Mouse (Mus musculus): ENCODE measurements at regions not wholly inside any gene's neighbourhood (a gene's known extent, or its start where the extent isn't known, plus 50 kb on each side); places are given as distances from the start of the nearest gene placed in this dataset.
A peak's percentile ranks its signal among the peaks of the same experiment; 100 is the strongest.

- no peak for DNase-seq (ENCODE audit: extremely low spot score, low read depth, low spot score)
These were observed 157.2 kb downstream of the Pmp22 start for GRCm38 (mm10) chr11:63286026-63286425.

- DNase-seq (ENCODE audit: extremely low spot score, low read depth, low spot score) = no peak
These were observed 159.0 kb downstream of the Pmp22 start for GRCm38 (mm10) chr11:63287766-63288165.

GRCm38 (mm10) chr11:63290618-63291017 is 161.8 kb downstream of the Pmp22 start:
- DNase-seq (ENCODE audit: extremely low spot score, low read depth, low spot score) = no peak

GRCm38 (mm10) chr11:63293485-63293884 is 164.7 kb downstream of the Pmp22 start:
- DNase-seq (ENCODE audit: extremely low spot score, low read depth, low spot score) = no peak

- no peak for DNase-seq (ENCODE audit: extremely low spot score, low read depth, low spot score)
These were observed 165.7 kb downstream of the Pmp22 start for GRCm38 (mm10) chr11:63294476-63294875.

- DNase-seq (ENCODE audit: extremely low spot score, low read depth, low spot score) = no peak
These were observed 167.7 kb downstream of the Pmp22 start for GRCm38 (mm10) chr11:63296476-63296875.

- DNase-seq (ENCODE audit: extremely low spot score, low read depth, low spot score) = peak; percentile 47
These were observed 171.2 kb downstream of the Pmp22 start for GRCm38 (mm10) chr11:63299712-63300581.

- no peak for DNase-seq (ENCODE audit: extremely low spot score, low read depth, low spot score)
These were observed 196.4 kb downstream of the Pmp22 start for GRCm38 (mm10) chr11:63325166-63325565.

- DNase-seq (ENCODE audit: extremely low spot score, low read depth, low spot score) = no peak
These were observed 198.1 kb downstream of the Pmp22 start for GRCm38 (mm10) chr11:63326864-63327263.

GRCm38 (mm10) chr11:63337503-63337902 is 208.7 kb downstream of the Pmp22 start:
- DNase-seq (ENCODE audit: extremely low spot score, low read depth, low spot score) = no peak

- no peak for DNase-seq (ENCODE audit: extremely low spot score, low read depth, low spot score)
These were observed 209.5 kb downstream of the Pmp22 start for GRCm38 (mm10) chr11:63338277-63338676.

- DNase-seq (ENCODE audit: extremely low spot score, low read depth, low spot score) = no peak
These were observed 216.9 kb downstream of the Pmp22 start for GRCm38 (mm10) chr11:63345653-63346052.

- DNase-seq (ENCODE audit: extremely low spot score, low read depth, low spot score) = no peak
These were observed 221.4 kb downstream of the Pmp22 start for GRCm38 (mm10) chr11:63350123-63350696.

GRCm38 (mm10) chr11:63351999-63352398 is 223.2 kb downstream of the Pmp22 start:
- no peak for DNase-seq (ENCODE audit: extremely low spot score, low read depth, low spot score)

- DNase-seq (ENCODE audit: extremely low spot score, low read depth, low spot score) = no peak
These were observed 224.2 kb downstream of the Pmp22 start for GRCm38 (mm10) chr11:63352990-63353389.

GRCm38 (mm10) chr11:63353671-63354070 is 224.9 kb downstream of the Pmp22 start:
- no peak for DNase-seq (ENCODE audit: extremely low spot score, low read depth, low spot score)

GRCm38 (mm10) chr11:63357772-63358344 is 229.1 kb downstream of the Pmp22 start:
- no peak for DNase-seq (ENCODE audit: extremely low spot score, low read depth, low spot score)

- DNase-seq (ENCODE audit: extremely low spot score, low read depth, low spot score) = no peak
These were observed 239.0 kb downstream of the Pmp22 start for GRCm38 (mm10) chr11:63367756-63368265.

- no peak for DNase-seq (ENCODE audit: extremely low spot score, low read depth, low spot score)
These were observed 240.7 kb downstream of the Pmp22 start for GRCm38 (mm10) chr11:63369475-63369874.

- no peak for DNase-seq (ENCODE audit: extremely low spot score, low read depth, low spot score)
These were observed 247.5 kb downstream of the Pmp22 start for GRCm38 (mm10) chr11:63376311-63376710.

GRCm38 (mm10) chr11:63376991-63377390 is 248.2 kb downstream of the Pmp22 start:
- DNase-seq (ENCODE audit: extremely low spot score, low read depth, low spot score) = no peak

GRCm38 (mm10) chr11:63388247-63388646 is 259.5 kb downstream of the Pmp22 start:
- no peak for DNase-seq (ENCODE audit: extremely low spot score, low read depth, low spot score)

All from hindlimb bud, embryonic 11.5 days (tissue).